Mouse (Mus musculus): Measurements from ENCODE around the gene Gm28635.

The Gm28635 gene

DNA sequence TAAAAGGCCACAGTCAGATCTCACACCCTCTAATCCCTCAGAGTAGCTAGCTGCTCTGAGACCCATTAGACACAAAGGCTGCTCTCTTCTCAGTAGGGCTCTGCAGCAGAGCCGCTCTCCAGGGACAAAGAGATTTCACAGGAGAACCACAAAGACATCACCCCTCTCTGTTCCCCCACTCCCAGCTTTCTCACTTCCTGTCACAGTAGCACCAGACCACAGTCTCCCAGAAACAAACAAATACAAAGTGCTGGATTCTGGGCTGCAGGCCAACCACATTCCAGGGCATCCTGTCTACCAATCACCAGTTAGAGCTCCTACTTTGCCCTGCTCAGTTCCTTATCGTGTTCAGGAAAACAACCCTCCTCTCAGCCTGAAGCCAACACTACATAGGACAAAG lies 42.2 kb downstream of the Gm28635 start:
- DNase-seq (ENCODE audit: low read depth, low spot score), result no peak
- no peaks in the 10 kb centered on the region for H3K27me3 ChIP-seq (ENCODE audit: control insufficient read depth, insufficient read depth, low read length, poor library complexity, severe bottlenecking)
- H3K36me3 ChIP-seq (ENCODE audit: control insufficient read depth, insufficient read depth, low read length, poor library complexity, severe bottlenecking), result no peaks in the 10 kb centered on the region

GRCm38 (mm10) chr2:84634934-84635482 lies 42.8 kb downstream of the Gm28635 start:
- no peaks in the 10 kb centered on the region for H3K27me3 ChIP-seq (ENCODE audit: control insufficient read depth, insufficient read depth, low read length, poor library complexity, severe bottlenecking)
- no peaks in the 10 kb centered on the region for H3K36me3 ChIP-seq (ENCODE audit: control insufficient read depth, insufficient read depth, low read length, poor library complexity, severe bottlenecking)
- DNase-seq (ENCODE audit: low read depth, low spot score), result no peak

- DNase-seq (ENCODE audit: low read depth, low spot score), result no peak
- no peaks in the 10 kb centered on the region for H3K27me3 ChIP-seq (ENCODE audit: control insufficient read depth, insufficient read depth, low read length, poor library complexity, severe bottlenecking)
- H3K36me3 ChIP-seq (ENCODE audit: control insufficient read depth, insufficient read depth, low read length, poor library complexity, severe bottlenecking), result no peaks in the 10 kb centered on the region
Measured at GRCm38 (mm10) chr2:84634006-84634405, 43.8 kb downstream of the Gm28635 start.

DNA sequence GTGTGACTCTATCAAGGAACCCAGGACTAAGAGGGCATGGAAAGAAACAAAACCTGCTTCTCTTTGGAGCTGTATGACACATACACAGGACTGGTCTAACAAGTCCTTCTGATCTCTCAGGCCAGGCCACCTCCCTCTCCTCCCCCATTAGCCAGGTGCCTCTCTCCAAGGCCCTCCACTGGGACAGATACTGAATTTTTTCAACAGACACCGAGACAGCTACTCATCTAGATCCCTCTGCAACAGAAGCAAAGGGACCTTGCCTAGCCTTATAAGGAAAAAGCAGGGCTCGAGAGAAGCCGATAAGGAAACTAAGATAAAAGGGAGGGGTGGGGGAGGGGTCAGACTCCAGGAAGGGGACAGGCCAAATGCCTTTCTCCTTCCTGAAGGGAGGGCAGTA lies 44.8 kb downstream of the Gm28635 start:
- DNase-seq (ENCODE audit: low read depth, low spot score), result no peak
- Histone ChIP-seq H3K27me3 (ENCODE audit: control insufficient read depth, insufficient read depth, low read length, poor library complexity, severe bottlenecking) (no peaks in the 10 kb centered on the region), H3K36me3 (ENCODE audit: control insufficient read depth, insufficient read depth, low read length, poor library complexity, severe bottlenecking) (no peaks in the 10 kb centered on the region)

- no peak for DNase-seq (ENCODE audit: low read depth, low spot score)
Measured at GRCm38 (mm10) chr2:84632001-84632400, 45.8 kb downstream of the Gm28635 start.

DNA sequence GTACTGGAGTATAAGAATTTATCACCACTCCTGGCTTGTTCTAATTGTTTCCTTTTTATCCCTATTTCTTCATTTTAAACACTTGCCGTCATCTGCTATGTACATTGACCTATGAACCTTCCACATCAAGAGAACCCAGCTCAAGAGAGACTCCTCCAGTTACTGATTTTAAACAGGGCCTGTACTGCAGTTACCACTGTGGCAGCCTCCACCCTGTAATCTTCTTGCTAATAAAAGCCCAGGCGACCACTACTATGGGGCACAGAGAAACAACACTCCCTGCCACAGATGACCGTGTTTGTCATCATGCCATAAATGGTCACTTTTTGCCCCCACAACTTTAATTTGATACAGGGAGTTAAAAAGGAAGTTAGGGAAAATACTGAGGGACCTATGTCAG lies 50.8 kb downstream of the Gm28635 start:
- DNase-seq (ENCODE audit: low read depth, low spot score), result no peak
- Histone ChIP-seq H3K36me3 (ENCODE audit: control insufficient read depth, insufficient read depth, low read length, poor library complexity, severe bottlenecking) (no peaks in the 10 kb centered on the region), H3K27me3 (ENCODE audit: control insufficient read depth, insufficient read depth, low read length, poor library complexity, severe bottlenecking) (no peaks in the 10 kb centered on the region)

More at GRCm38 (mm10) chr2:84632001-84632400, 45.8 kb downstream of the Gm28635 start:
- Histone ChIP-seq H3K36me3 (ENCODE audit: control insufficient read depth, insufficient read depth, low read length, poor library complexity, severe bottlenecking) (no peaks in the 10 kb centered on the region), H3K27me3 (ENCODE audit: control insufficient read depth, insufficient read depth, low read length, poor library complexity, severe bottlenecking) (no peaks in the 10 kb centered on the region)

DNA sequence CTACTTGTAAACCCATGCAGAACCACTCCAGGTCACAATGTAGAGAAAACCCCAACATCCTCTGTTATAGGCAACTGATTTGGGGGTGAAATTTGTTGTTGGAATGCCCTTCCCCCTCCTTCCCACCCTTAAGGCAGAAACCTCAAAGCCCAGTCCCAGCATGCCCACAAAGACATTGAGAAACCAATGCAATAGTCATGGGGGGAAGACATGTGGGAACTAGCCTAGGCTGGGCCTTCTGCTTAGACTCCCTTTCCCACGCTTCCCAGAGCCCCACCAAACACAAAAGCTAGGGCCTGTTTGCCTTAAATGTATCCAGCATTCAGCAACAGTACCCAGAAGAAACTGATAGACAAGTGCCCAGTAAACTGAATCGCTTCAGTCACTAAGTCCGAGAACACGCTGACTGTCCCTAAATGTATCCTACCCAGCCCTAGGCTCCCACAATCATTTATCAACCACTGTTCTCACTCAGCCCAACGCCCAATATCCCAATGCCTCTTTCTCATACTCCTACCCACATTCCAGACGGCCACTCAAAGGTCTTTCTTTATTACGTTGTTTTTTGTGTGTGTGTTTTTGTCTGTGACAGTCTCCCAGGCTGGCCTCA lies 51.4 kb downstream of the Gm28635 start:
- H3K36me3 ChIP-seq (ENCODE audit: control insufficient read depth, insufficient read depth, low read length, poor library complexity, severe bottlenecking), result no peaks in the 10 kb centered on the region
- DNase-seq (ENCODE audit: low read depth, low spot score), result no peak
- H3K27me3 ChIP-seq (ENCODE audit: control insufficient read depth, insufficient read depth, low read length, poor library complexity, severe bottlenecking), result no peaks in the 10 kb centered on the region

GRCm38 (mm10) chr2:84624201-84624600 lies 53.6 kb downstream of the Gm28635 start:
- Histone ChIP-seq H3K27me3 (ENCODE audit: control insufficient read depth, insufficient read depth, low read length, poor library complexity, severe bottlenecking) (no peaks in the 10 kb centered on the region), H3K36me3 (ENCODE audit: control insufficient read depth, insufficient read depth, low read length, poor library complexity, severe bottlenecking) (no peaks in the 10 kb centered on the region)
- no peak for DNase-seq (ENCODE audit: low read depth, low spot score)

GRCm38 (mm10) chr2:84623428-84624119 lies 54.3 kb downstream of the Gm28635 start:
- H3K36me3 ChIP-seq (ENCODE audit: control insufficient read depth, insufficient read depth, low read length, poor library complexity, severe bottlenecking), result no peaks in the 10 kb centered on the region
- DNase-seq (ENCODE audit: low read depth, low spot score), result no peak
- no peaks in the 10 kb centered on the region for H3K27me3 ChIP-seq (ENCODE audit: control insufficient read depth, insufficient read depth, low read length, poor library complexity, severe bottlenecking)

- Histone ChIP-seq H3K27me3 (ENCODE audit: control insufficient read depth, insufficient read depth, low read length, poor library complexity, severe bottlenecking) (no peaks in the 10 kb centered on the region), H3K36me3 (ENCODE audit: control insufficient read depth, insufficient read depth, low read length, poor library complexity, severe bottlenecking) (no peaks in the 10 kb centered on the region)
- DNase-seq (ENCODE audit: low read depth, low spot score), result no peak
Measured at GRCm38 (mm10) chr2:84622668-84623067, 55.2 kb downstream of the Gm28635 start.

DNA sequence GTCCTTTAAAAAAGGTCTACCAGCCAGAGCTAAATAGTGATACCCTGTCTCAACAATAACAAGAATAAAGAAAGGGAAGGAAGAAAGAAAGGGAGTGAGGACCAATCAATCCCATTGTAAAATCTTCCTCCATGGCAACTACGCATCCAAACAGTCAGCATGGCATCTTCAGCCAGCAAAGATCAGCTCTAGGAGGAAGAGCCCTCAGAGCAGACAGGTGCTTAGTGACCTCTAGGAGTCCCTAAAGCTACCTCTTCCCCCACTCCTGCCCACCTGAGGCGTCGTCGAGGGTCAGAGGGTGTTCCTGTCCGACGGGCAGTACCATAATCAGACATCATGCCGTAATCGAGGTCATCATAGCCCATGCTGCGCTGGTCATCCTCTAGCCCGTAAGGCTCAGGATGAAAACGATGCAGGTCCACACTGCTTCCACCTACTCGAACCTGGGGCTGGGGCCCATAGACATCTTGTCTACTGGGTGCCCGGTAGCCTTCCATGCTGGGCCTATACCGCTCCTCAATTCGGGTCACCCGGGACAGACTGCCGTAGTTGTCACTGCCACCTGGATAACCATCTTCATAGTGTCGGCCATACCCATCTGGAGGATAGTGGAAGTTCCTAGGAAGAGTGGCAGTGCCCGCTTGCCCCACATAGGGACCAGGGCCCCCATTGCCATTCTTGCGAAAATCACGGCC lies 58.0 kb downstream of the Gm28635 start:
- H3K36me3 ChIP-seq (ENCODE audit: control insufficient read depth, insufficient read depth, low read length, poor library complexity, severe bottlenecking), result no peaks in the 10 kb centered on the region
- DNase-seq (ENCODE audit: low read depth, low spot score), result no peak
- no peaks in the 10 kb centered on the region for H3K27me3 ChIP-seq (ENCODE audit: control insufficient read depth, insufficient read depth, low read length, poor library complexity, severe bottlenecking)

DNA sequence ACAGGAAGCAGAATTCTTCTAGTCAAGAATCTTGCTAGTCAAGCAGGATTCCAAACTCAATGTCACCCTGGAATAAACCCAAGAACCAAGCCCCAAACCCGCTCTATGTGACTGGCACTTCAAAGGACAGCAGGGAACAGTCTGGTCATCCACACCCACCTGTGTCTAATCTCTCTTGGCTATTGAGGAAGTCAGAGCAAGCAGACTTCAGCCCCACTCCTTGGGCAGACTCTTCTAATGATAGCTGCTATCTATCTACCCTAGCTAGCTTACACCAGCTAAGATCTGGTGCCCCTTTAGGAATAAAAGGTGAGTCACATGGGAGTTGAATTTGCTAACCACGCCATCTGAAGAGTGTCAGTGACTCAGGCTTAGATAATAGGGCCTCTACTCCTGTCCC lies 58.9 kb downstream of the Gm28635 start:
- no peaks in the 10 kb centered on the region for H3K27me3 ChIP-seq (ENCODE audit: control insufficient read depth, insufficient read depth, low read length, poor library complexity, severe bottlenecking)
- H3K36me3 ChIP-seq (ENCODE audit: control insufficient read depth, insufficient read depth, low read length, poor library complexity, severe bottlenecking), result no peaks in the 10 kb centered on the region
- peak; percentile 10 for DNase-seq (ENCODE audit: low read depth, low spot score)

DNA sequence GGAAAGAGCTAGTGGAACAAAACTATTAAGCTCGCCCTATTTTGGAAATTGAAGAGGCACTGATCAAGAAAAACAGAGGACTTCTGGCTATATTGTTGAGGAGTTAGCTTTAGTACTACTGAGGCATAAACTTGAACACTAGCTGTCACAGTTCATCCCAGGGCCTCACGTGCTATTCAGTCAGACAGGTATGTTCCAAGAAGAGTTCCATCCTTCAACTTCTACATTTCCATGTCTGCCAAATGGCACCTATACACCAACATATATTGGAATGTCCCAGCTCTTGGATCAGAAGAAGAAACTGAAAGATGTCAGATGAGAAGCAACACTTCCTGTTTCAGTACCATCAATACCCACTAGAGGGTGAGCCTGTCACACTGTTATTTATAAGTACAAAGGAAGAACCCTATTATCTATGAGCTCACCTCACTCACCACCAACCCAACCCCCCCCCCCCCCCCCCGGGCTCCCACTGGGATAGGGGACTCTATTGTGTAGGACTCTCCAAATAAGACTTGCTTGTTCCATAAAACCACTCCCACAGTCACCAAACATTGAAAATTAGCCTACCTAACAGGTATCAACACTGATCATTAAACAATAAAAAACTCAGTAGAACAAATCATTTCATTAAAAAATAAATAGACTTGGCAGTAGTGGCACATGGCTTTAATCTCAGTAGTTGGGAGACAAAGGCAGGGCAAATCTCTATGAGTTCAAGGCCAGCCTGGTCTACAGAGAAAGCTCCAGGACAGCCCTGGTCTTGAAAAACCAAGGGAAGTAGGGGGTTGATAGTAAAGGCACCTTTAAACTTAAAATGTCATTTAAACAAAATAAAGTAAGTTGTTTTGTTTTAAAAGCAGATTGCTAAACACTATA lies 60.0 kb downstream of the Gm28635 start:
- Histone ChIP-seq H3K27me3 (ENCODE audit: control insufficient read depth, insufficient read depth, low read length, poor library complexity, severe bottlenecking) (no peaks in the 10 kb centered on the region), H3K36me3 (ENCODE audit: control insufficient read depth, insufficient read depth, low read length, poor library complexity, severe bottlenecking) (no peaks in the 10 kb centered on the region)
- DNase-seq (ENCODE audit: low read depth, low spot score), result peak; percentile 89

DNA sequence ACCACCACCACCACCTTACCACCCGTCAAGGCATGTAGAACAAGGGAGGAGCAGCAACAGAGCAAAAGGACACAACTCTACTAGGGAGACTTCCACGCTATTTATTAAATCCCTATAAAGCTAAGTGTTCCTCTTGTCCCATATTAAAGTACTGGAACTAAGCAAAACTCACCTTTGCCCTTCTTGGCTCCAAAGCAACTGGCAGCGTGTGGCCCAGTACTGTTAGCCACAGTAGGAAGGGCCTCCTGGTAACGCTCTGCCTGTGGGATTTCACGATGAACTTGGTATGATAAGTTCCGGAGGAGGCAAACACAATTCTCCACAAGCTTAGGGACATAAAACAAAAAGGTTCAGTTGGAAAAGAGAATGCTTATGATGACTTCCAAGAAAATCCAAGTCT lies 65.1 kb downstream of the Gm28635 start:
- Histone ChIP-seq H3K27me3 (ENCODE audit: control insufficient read depth, insufficient read depth, low read length, poor library complexity, severe bottlenecking) (no peaks in the 10 kb centered on the region), H3K36me3 (ENCODE audit: control insufficient read depth, insufficient read depth, low read length, poor library complexity, severe bottlenecking) (no peaks in the 10 kb centered on the region)
- no peak for DNase-seq (ENCODE audit: low read depth, low spot score)
